Mouse (Mus musculus) embryonic facial prominence, embryonic 14.5 days (tissue): ENCODE results near the gene Col16a1. TPM values are rescaled to one million over a fixed set of nuclear protein-coding genes. Genes with fewer than 3 reads are reported as not detected.

Experiments
- ATAC-seq: fragments of 200-750 bp; cut with Nextera tagmentation; 2 replicates; pipeline ENCODE4 v1.8.0; 2017; ENCODE audit warnings: low read depth, moderate number of reproducible peaks, moderate TSS enrichment
- DNase-seq: peaks from one replicate; pipeline ENCODE4 v3.0.0-alpha.2; 2015; ENCODE audit warnings: low spot score
- H3K27ac ChIP-seq: fragments of 300-500 bp; sonication (generic); replicated peaks from 2 replicates; pipeline ENCODE4 v1.5.1; 2014; ENCODE audit warnings: low read depth, mild to moderate bottlenecking, low read length, moderate library complexity
- H3K27me3 ChIP-seq: fragments of 300-500 bp; sonication (generic); replicated peaks from 2 replicates; pipeline ENCODE4 v1.6.1; 2014; ENCODE audit warnings: low read length; ENCODE audit not compliant: control insufficient read depth, insufficient read depth
- H3K36me3 ChIP-seq: fragments of 300-500 bp; sonication (generic); 2 replicates; pipeline ENCODE4 v1.6.1; 2014; ENCODE audit warnings: low read length, mixed read lengths; ENCODE audit not compliant: control insufficient read depth, insufficient read depth
- H3K4me1 ChIP-seq: fragments of 300-500 bp; sonication (generic); 2 replicates; pipeline ENCODE4 v1.6.1; 2014; ENCODE audit warnings: antibody characterized with exemption, low read length; ENCODE audit not compliant: control insufficient read depth, insufficient read depth
- H3K4me2 ChIP-seq: fragments of 300-500 bp; sonication (generic); 2 replicates; pipeline ENCODE4 v1.6.1; 2014; ENCODE audit warnings: low read depth, mild to moderate bottlenecking, low read length, moderate library complexity, mixed read lengths
- H3K4me3 ChIP-seq: fragments of 300-500 bp; sonication (generic); 2 replicates; pipeline ENCODE4 v1.5.1; 2014; ENCODE audit warnings: low read depth, mild to moderate bottlenecking, low read length
- H3K9ac ChIP-seq: fragments of 300-500 bp; sonication (generic); 2 replicates; pipeline ENCODE4 v1.6.1; 2014; ENCODE audit warnings: low read depth, mild to moderate bottlenecking, low read length, moderate library complexity, mixed read lengths
- H3K9me3 ChIP-seq: fragments of 300-500 bp; sonication (generic); 2 replicates; pipeline ENCODE4 v1.6.1; 2016; ENCODE audit warnings: low read length; ENCODE audit not compliant: control insufficient read depth
- WGBS: fragments of 180-500 bp; shearing (Covaris S2); extraction: QIAGEN DNeasy Blood & Tissue Kit; methylation state at CpG from one replicate; pipeline ENCODE4 v1.1.7; 2014; 5-methylcytosine and 5-hydroxymethylcytosine counted together
- polyA plus RNA-seq: library from polyadenylated mRNA; unstranded; fragments of >200 nt; fragmentation: Nextera tagmentation; extraction: Ambion mirVana; gene quantifications from 2 replicates; pipeline ENCODE4 v1.2.1, GENCODE M21; 2014

Gene Col16a1
- polyA plus RNA-seq, 1 experiment from 2014 or later, result 188 TPM

GRCm38 (mm10) chr4:130112299-130112698, 64.7 kb downstream of the Col16a1 start:
- no peak overlapping the region for H3K4me2 ChIP-seq
- H3K4me3 ChIP-seq, result no peak overlapping the region
- ATAC-seq (no peak), DNase-seq (no peak)
- H3K27ac ChIP-seq, result no peak overlapping the region
- no peaks in the 10 kb centered on the region for H3K27me3 ChIP-seq
- 73% methylated on average over 7 of the region's 7 CpGs for WGBS
- H3K4me1 ChIP-seq, result peaks cover 11% of the 10 kb centered on the region
- peaks cover 22% of the 10 kb centered on the region for H3K36me3 ChIP-seq
- H3K9me3 ChIP-seq, result no peaks in the 10 kb centered on the region
- no peak overlapping the region for H3K9ac ChIP-seq

- no peak overlapping the region for H3K9ac ChIP-seq
- WGBS, result 96% methylated on average over 1 of the region's 1 CpGs
- H3K27me3 ChIP-seq, result no peaks in the 10 kb centered on the region
- peaks cover 22% of the 10 kb centered on the region for H3K36me3 ChIP-seq
- no peaks in the 10 kb centered on the region for H3K9me3 ChIP-seq
- no peak overlapping the region for H3K27ac ChIP-seq
- DNase-seq (no peak), ATAC-seq (no peak)
- peaks cover 11% of the 10 kb centered on the region for H3K4me1 ChIP-seq
- H3K4me3 ChIP-seq, result no peak overlapping the region
- H3K4me2 ChIP-seq, result no peak overlapping the region
Observed at GRCm38 (mm10) chr4:130112732-130113131, 65.1 kb downstream of the Col16a1 start.

- Histone ChIP-seq H3K9ac (no peak overlapping the region), H3K4me2 (no peak overlapping the region), H3K4me1 (0 out of 2 replicates have a peak, but pooled peaks cover 4% of the 10 kb centered on the region), H3K27ac (no peak overlapping the region), H3K4me3 (no peak overlapping the region), H3K27me3 (no peaks in the 10 kb centered on the region), H3K9me3 (no peaks in the 10 kb centered on the region), H3K36me3 (peaks cover 56% of the 10 kb centered on the region)
- 57% methylated on average over 4 of the region's 4 CpGs for WGBS
- DNase-seq, result no peak
- ATAC-seq, result no peak
Observed at GRCm38 (mm10) chr4:130120752-130121151, 73.1 kb downstream of the Col16a1 start.

- Histone ChIP-seq H3K4me1 (0 out of 2 replicates have a peak, but pooled peaks cover 4% of the 10 kb centered on the region), H3K9me3 (no peaks in the 10 kb centered on the region), H3K4me3 (no peak overlapping the region), H3K4me2 (no peak overlapping the region), H3K9ac (no peak overlapping the region), H3K27me3 (no peaks in the 10 kb centered on the region), H3K36me3 (peaks cover 56% of the 10 kb centered on the region), H3K27ac (no peak overlapping the region)
- DNase-seq (no peak), ATAC-seq (no peak)
- WGBS, result 73% methylated on average over 8 of the region's 8 CpGs
Observed at GRCm38 (mm10) chr4:130121560-130121959, 73.9 kb downstream of the Col16a1 start.

- 69% methylated on average over 5 of the region's 5 CpGs for WGBS
- DNase-seq, result no peak
- Histone ChIP-seq H3K27ac (no peak overlapping the region), H3K9me3 (no peaks in the 10 kb centered on the region), H3K4me2 (no peak overlapping the region), H3K4me3 (no peak overlapping the region), H3K4me1 (0 out of 2 replicates have a peak, but pooled peaks cover 4% of the 10 kb centered on the region), H3K27me3 (no peaks in the 10 kb centered on the region), H3K9ac (no peak overlapping the region), H3K36me3 (peaks cover 69% of the 10 kb centered on the region)
- ATAC-seq, result no peak
Observed at GRCm38 (mm10) chr4:130123020-130123419, 75.4 kb downstream of the Col16a1 start.

GRCm38 (mm10) chr4:130124110-130124509, 76.5 kb downstream of the Col16a1 start:
- no peak for ATAC-seq
- no peak for DNase-seq
- H3K27ac ChIP-seq, result no peak overlapping the region
- no peaks in the 10 kb centered on the region for H3K9me3 ChIP-seq
- H3K36me3 ChIP-seq, result peaks cover 73% of the 10 kb centered on the region
- no peak overlapping the region for H3K4me2 ChIP-seq
- H3K4me1 ChIP-seq, result 0 out of 2 replicates have a peak, but pooled peaks cover 4% of the 10 kb centered on the region
- H3K27me3 ChIP-seq, result no peaks in the 10 kb centered on the region
- no peak overlapping the region for H3K9ac ChIP-seq
- WGBS, result 85% methylated on average over 4 of the region's 4 CpGs
- no peak overlapping the region for H3K4me3 ChIP-seq

- Histone ChIP-seq H3K9ac (no peak overlapping the region), H3K4me3 (no peak overlapping the region), H3K9me3 (no peaks in the 10 kb centered on the region), H3K4me1 (0 out of 2 replicates have a peak, but pooled peaks cover 6% of the 10 kb centered on the region), H3K4me2 (no peak overlapping the region), H3K36me3 (peaks cover 73% of the 10 kb centered on the region), H3K27me3 (no peaks in the 10 kb centered on the region), H3K27ac (no peak overlapping the region)
- WGBS, result 87% methylated on average over 6 of the region's 6 CpGs
- no peak for ATAC-seq
- DNase-seq, result no peak
Observed at GRCm38 (mm10) chr4:130125164-130125563, 77.5 kb downstream of the Col16a1 start.

- no peaks in the 10 kb centered on the region for H3K9me3 ChIP-seq
- no peak overlapping the region for H3K9ac ChIP-seq
- H3K27ac ChIP-seq, result no peak overlapping the region
- H3K36me3 ChIP-seq, result peaks cover 73% of the 10 kb centered on the region
- 0 out of 2 replicates have a peak, but pooled peaks cover 9% of the 10 kb centered on the region for H3K4me1 ChIP-seq
- 30% methylated on average over 5 of the region's 5 CpGs for WGBS
- DNase-seq (no peak), ATAC-seq (no peak)
- H3K4me2 ChIP-seq, result no peak overlapping the region
- no peaks in the 10 kb centered on the region for H3K27me3 ChIP-seq
- H3K4me3 ChIP-seq, result no peak overlapping the region
Observed at GRCm38 (mm10) chr4:130125935-130126334, 78.3 kb downstream of the Col16a1 start.

GRCm38 (mm10) chr4:130128907-130129306, 81.3 kb downstream of the Col16a1 start:
- peaks cover 45% of the 10 kb centered on the region for H3K36me3 ChIP-seq
- 86% methylated on average over 5 of the region's 5 CpGs for WGBS
- DNase-seq (no peak), ATAC-seq (no peak)
- H3K27ac ChIP-seq, result no peak overlapping the region
- no peak overlapping the region for H3K4me2 ChIP-seq
- H3K4me1 ChIP-seq, result 0 out of 2 replicates have a peak, but pooled peaks cover 5% of the 10 kb centered on the region
- no peak overlapping the region for H3K4me3 ChIP-seq
- H3K9me3 ChIP-seq, result no peaks in the 10 kb centered on the region
- H3K9ac ChIP-seq, result no peak overlapping the region
- no peaks in the 10 kb centered on the region for H3K27me3 ChIP-seq
